Mouse (Mus musculus) stomach, postnatal 0 days (tissue): ENCODE measurements around the gene Sptb.

Source experiments
- CTCF ChIP-seq: IDR thresholded peaks from 2 replicates; pipeline ENCODE4 v1.5.1; 2016; ENCODE audit warnings: antibody characterized with exemption, low read depth, mild to moderate bottlenecking, moderate library complexity
- EP300 ChIP-seq: optimal IDR thresholded peaks from 2 replicates; pipeline ENCODE3; 2016; ENCODE audit warnings: antibody characterized with exemption

GRCm38 (mm10) chr12:76549203-76549602 is 161.1 kb downstream of the Sptb start:
- TF ChIP-seq CTCF (no peak), EP300 (no peak)
